Mouse (Mus musculus) hindbrain, embryonic 13.5 days (tissue): ENCODE measurements at regions not wholly inside any gene's neighbourhood (a gene's known extent, or its start where the extent isn't known, plus 50 kb on each side); places are given as distances from the start of the nearest gene placed in this dataset.

Experiments
- ATAC-seq: fragments of 200-750 bp; cut with Nextera tagmentation; 2 replicates; pipeline ENCODE4 v1.8.0; 2017; ENCODE audit warnings: moderate TSS enrichment; ENCODE audit not compliant: low FRiP score
- H3K27ac ChIP-seq: fragments of 300-500 bp; sonication (generic); 2 replicates; pipeline ENCODE4 v1.5.1; 2015; ENCODE audit warnings: inconsistent platforms, mild to moderate bottlenecking, moderate library complexity
- H3K27me3 ChIP-seq: fragments of 300-500 bp; sonication (generic); 2 replicates; pipeline ENCODE4 v1.6.1; 2015; ENCODE audit warnings: mild to moderate bottlenecking, inconsistent platforms
- H3K36me3 ChIP-seq: fragments of 300-500 bp; sonication (generic); 2 replicates; pipeline ENCODE4 v1.6.1; 2015; ENCODE audit warnings: mild to moderate bottlenecking, inconsistent platforms
- H3K4me1 ChIP-seq: fragments of 300-500 bp; sonication (generic); replicated peaks from 2 replicates; pipeline ENCODE4 v1.6.1; 2015; ENCODE audit warnings: inconsistent platforms
- H3K4me2 ChIP-seq: fragments of 300-500 bp; sonication (generic); 2 replicates; pipeline ENCODE4 v1.6.1; 2015; ENCODE audit warnings: inconsistent platforms, mild to moderate bottlenecking, moderate library complexity
- H3K4me3 ChIP-seq: fragments of 300-500 bp; sonication (generic); 2 replicates; pipeline ENCODE4 v1.5.1; 2015; ENCODE audit warnings: mild to moderate bottlenecking, inconsistent platforms
- H3K9ac ChIP-seq: fragments of 300-500 bp; sonication (generic); 2 replicates; pipeline ENCODE4 v1.6.1; 2015; ENCODE audit warnings: mild to moderate bottlenecking, inconsistent platforms
- H3K9me3 ChIP-seq: fragments of 300-500 bp; sonication (generic); 2 replicates; pipeline ENCODE4 v1.6.1; 2016; ENCODE audit warnings: inconsistent platforms
- WGBS: fragments of 180-500 bp; shearing (Covaris S2); methylation state at CpG from one replicate; pipeline ENCODE4 v1.1.7; 2015; 5-methylcytosine and 5-hydroxymethylcytosine counted together

DNA sequence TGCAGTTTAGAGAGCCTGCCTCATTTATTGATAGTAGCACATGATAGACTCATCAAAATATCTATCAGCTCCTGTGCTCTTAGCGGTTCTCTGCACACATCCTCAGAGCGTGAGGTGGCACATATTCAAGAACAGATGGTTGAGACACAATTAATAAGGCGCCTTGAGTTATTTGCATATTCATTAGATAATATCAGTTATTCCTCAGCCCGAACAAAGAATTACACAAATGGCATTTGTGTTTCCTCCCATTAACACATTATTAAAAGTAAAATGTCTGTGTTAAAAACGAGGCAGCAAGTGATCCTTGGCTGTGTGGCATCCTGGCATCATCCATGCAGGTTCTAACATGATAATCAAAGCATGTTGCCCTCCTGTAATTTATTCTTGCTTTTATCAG lies 243.0 kb downstream of the Dcdc2c start:
- Histone ChIP-seq H3K4me1 (0 out of 2 replicates have a peak, but pooled peaks cover 2% of the 10 kb centered on the region), H3K36me3 (no peaks in the 10 kb centered on the region), H3K9ac (no peak overlapping the region), H3K9me3 (no peaks in the 10 kb centered on the region), H3K4me2 (no peak overlapping the region), H3K4me3 (no peak overlapping the region), H3K27me3 (no peaks in the 10 kb centered on the region), H3K27ac (0 out of 2 replicates have a peak overlapping the region, but pooled peaks have one; percentile 42)
- WGBS: 44% methylated on average over 5 of the region's 5 CpGs
- ATAC-seq: no peak

DNA sequence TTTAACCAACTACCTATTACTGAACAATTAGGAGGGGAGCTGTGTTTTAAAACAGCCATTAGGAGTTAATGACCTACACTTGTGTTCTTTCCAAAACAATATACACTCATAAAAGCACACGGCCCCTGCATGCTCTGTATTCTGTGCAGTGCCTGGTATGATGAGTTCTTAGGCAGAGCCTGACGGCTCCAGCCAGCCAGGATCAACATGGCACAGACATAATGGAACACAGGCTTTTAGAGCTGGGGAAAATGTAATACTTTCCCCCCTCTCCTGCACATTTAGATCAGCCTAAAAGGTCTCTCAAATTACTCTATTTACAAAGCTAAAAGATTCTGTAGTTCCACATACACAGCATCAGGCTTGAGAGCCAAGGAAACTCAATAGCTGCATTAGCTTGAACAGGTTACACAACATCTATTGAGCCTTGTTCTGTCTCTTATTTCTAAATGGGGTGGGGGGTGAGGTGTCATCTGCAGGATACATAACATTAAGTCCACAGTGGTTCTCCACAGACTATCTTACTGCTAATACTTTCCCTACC lies 250.1 kb downstream of the Dcdc2c start:
- H3K9me3 ChIP-seq: no peaks in the 10 kb centered on the region

GRCm38 (mm10) chr12:28288376-28288896 lies 263.8 kb downstream of the Dcdc2c start:
- 74% methylated on average over 5 of the region's 5 CpGs for WGBS
- H3K4me2 ChIP-seq: no peak overlapping the region

More for the DNA sequence above, 250.1 kb downstream of the Dcdc2c start:
- no peaks in the 10 kb centered on the region for H3K27me3 ChIP-seq
- no peak for ATAC-seq
- H3K9ac ChIP-seq: no peak overlapping the region
- no peaks in the 10 kb centered on the region for H3K4me1 ChIP-seq
- H3K36me3 ChIP-seq: no peaks in the 10 kb centered on the region
- no peak overlapping the region for H3K4me3 ChIP-seq
- 55% methylated on average over 2 of the region's 2 CpGs for WGBS
- peak overlapping the region; percentile 46; the same call in 1 of the 2 replicates for H3K27ac ChIP-seq
- H3K4me2 ChIP-seq: no peak overlapping the region

DNA sequence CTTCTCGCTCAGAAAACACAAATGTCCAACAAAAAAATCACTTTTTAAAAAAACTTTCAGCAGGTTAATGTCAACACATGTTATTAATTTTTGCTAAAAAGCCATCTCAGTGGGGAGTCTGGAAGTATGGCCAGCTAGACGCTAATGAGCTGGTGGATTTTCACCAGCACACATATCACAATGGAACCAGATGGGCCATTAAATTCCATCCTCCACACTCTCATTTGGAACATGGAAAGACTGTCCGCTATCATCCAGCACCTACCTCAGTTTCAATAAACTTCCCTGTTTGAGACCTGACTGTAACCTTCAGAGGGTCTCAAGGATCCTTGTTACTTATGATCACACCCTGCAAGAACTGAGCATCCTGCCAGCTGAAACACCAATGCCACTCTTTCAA lies 296.7 kb downstream of the Dcdc2c start:
- Histone ChIP-seq H3K27ac (no peak overlapping the region), H3K4me1 (no peaks in the 10 kb centered on the region), H3K36me3 (no peaks in the 10 kb centered on the region), H3K27me3 (no peaks in the 10 kb centered on the region), H3K9me3 (peaks cover 3% of the 10 kb centered on the region; the same call in 1 of the 2 replicates), H3K4me3 (no peak overlapping the region), H3K4me2 (no peak overlapping the region), H3K9ac (no peak overlapping the region)
- WGBS: 63% methylated on average over 3 of the region's 3 CpGs
- no peak for ATAC-seq

More at GRCm38 (mm10) chr12:28288376-28288896, 263.8 kb downstream of the Dcdc2c start:
- H3K4me3 ChIP-seq: no peak overlapping the region
- H3K9me3 ChIP-seq: no peaks in the 10 kb centered on the region
- no peak overlapping the region for H3K9ac ChIP-seq
- H3K36me3 ChIP-seq: no peaks in the 10 kb centered on the region
- H3K27ac ChIP-seq: no peak overlapping the region
- H3K4me1 ChIP-seq: no peaks in the 10 kb centered on the region
- no peak for ATAC-seq
- no peaks in the 10 kb centered on the region for H3K27me3 ChIP-seq

GRCm38 (mm10) chr12:28250526-28250925 lies 301.7 kb downstream of the Dcdc2c start:
- ATAC-seq: no peak
- H3K9ac ChIP-seq: no peak overlapping the region
- no peaks in the 10 kb centered on the region for H3K36me3 ChIP-seq
- H3K4me1 ChIP-seq: no peaks in the 10 kb centered on the region
- no peaks in the 10 kb centered on the region for H3K9me3 ChIP-seq
- H3K4me3 ChIP-seq: no peak overlapping the region
- no peak overlapping the region for H3K4me2 ChIP-seq
- H3K27me3 ChIP-seq: no peaks in the 10 kb centered on the region
- no peak overlapping the region for H3K27ac ChIP-seq
- 78% methylated on average over 1 of the region's 1 CpGs for WGBS

- WGBS: 54% methylated on average over 3 of the region's 3 CpGs
- Histone ChIP-seq H3K9me3 (no peaks in the 10 kb centered on the region), H3K4me3 (no peak overlapping the region)
Measured at GRCm38 (mm10) chr12:28248749-28249148, 303.4 kb downstream of the Dcdc2c start.

DNA sequence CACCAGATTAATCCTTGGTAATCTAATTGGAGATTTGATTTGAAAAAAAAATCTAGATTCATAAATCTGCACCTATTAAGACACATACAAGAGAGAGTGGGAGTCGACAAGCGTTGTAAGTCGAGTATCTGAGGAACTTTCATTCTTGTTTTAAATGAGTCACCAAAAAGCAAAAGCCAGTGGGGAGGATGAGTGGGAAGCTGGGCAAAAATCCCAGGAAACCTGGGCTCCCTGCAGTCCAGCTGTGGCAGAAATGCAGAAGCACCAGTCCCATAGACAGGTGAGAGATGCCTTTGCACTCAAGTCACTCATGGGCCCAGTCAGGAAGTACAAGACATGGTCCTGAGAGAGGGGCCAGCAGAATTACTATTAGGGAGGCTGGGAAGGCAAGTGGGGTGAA lies 303.9 kb downstream of the Dcdc2c start:
- no peak overlapping the region for H3K9ac ChIP-seq
- no peaks in the 10 kb centered on the region for H3K27me3 ChIP-seq
- H3K4me1 ChIP-seq: no peaks in the 10 kb centered on the region
- H3K9me3 ChIP-seq: no peaks in the 10 kb centered on the region
- no peak overlapping the region for H3K27ac ChIP-seq
- WGBS: 97% methylated on average over 3 of the region's 3 CpGs
- no peak overlapping the region for H3K4me3 ChIP-seq
- no peak for ATAC-seq
- no peak overlapping the region for H3K4me2 ChIP-seq
- no peaks in the 10 kb centered on the region for H3K36me3 ChIP-seq

More at GRCm38 (mm10) chr12:28248749-28249148, 303.4 kb downstream of the Dcdc2c start:
- no peak for ATAC-seq
- Histone ChIP-seq H3K4me2 (no peak overlapping the region), H3K4me1 (no peaks in the 10 kb centered on the region), H3K9ac (no peak overlapping the region), H3K36me3 (no peaks in the 10 kb centered on the region), H3K27me3 (no peaks in the 10 kb centered on the region), H3K27ac (no peak overlapping the region)

- Histone ChIP-seq H3K4me3 (no peak overlapping the region), H3K9me3 (no peaks in the 10 kb centered on the region), H3K27ac (no peak overlapping the region), H3K4me2 (no peak overlapping the region), H3K9ac (no peak overlapping the region), H3K27me3 (no peaks in the 10 kb centered on the region), H3K4me1 (no peaks in the 10 kb centered on the region), H3K36me3 (no peaks in the 10 kb centered on the region)
- ATAC-seq: no peak
- WGBS: 89% methylated on average over 5 of the region's 5 CpGs
Measured at GRCm38 (mm10) chr12:28238016-28238415, 314.2 kb downstream of the Dcdc2c start.

DNA sequence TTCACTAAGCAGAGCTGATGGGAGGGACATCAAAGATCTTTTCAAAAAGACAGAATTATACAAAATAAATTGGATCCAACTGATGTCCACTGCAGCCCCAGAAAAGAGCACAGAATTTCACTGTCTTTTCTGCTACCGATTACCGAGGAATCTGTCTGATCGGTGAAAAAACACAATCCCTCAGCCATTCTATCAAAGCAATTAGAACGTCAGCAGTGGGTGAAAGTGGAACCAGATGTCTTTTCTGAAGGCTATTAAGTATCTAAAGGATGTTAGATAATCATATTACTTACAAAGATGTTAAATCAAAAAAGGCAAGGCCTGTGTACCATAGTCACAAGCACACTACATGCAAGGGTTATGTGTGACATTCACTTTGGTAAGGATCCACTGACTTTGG lies 315.2 kb downstream of the Dcdc2c start:
- H3K9me3 ChIP-seq: no peaks in the 10 kb centered on the region
- H3K4me3 ChIP-seq: no peak overlapping the region
- H3K27me3 ChIP-seq: no peaks in the 10 kb centered on the region
- ATAC-seq: no peak
- H3K9ac ChIP-seq: no peak overlapping the region
- no peaks in the 10 kb centered on the region for H3K4me1 ChIP-seq
- WGBS: 52% methylated on average over 4 of the region's 4 CpGs
- H3K27ac ChIP-seq: no peak overlapping the region
- no peak overlapping the region for H3K4me2 ChIP-seq
- H3K36me3 ChIP-seq: no peaks in the 10 kb centered on the region

DNA sequence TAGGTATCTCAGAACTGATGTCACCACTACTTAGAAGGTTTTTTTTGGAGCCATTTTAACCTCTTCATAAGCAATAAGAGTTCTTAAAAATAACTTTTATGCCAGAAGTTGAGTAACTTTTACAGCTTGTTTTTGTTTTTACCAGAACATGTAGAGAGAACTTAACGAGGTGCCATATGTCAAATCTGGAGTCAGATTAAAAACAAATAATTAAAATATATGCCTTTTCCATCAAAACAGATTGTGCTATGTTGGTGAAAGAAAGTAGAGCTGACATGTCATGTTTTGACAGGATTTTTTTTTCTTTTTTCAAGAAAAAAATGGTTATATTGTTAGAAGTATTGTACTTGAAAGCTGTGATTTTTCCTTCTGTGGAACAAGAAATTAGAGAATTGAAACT lies 349.4 kb downstream of the Dcdc2c start:
- ATAC-seq: no peak
- Histone ChIP-seq H3K4me1 (no peaks in the 10 kb centered on the region), H3K4me3 (no peak overlapping the region), H3K27me3 (no peaks in the 10 kb centered on the region), H3K9ac (no peak overlapping the region), H3K4me2 (no peak overlapping the region), H3K27ac (no peak overlapping the region), H3K36me3 (no peaks in the 10 kb centered on the region), H3K9me3 (no peaks in the 10 kb centered on the region)
- WGBS: 85% methylated on average over 1 of the region's 1 CpGs

GRCm38 (mm10) chr12:28186695-28187094 lies 365.5 kb downstream of the Dcdc2c start:
- Histone ChIP-seq H3K27ac (no peak overlapping the region), H3K4me1 (no peaks in the 10 kb centered on the region), H3K9me3 (peaks cover 11% of the 10 kb centered on the region), H3K36me3 (no peaks in the 10 kb centered on the region), H3K4me3 (no peak overlapping the region), H3K9ac (no peak overlapping the region), H3K27me3 (no peaks in the 10 kb centered on the region), H3K4me2 (no peak overlapping the region)
- no peak for ATAC-seq

- no peaks in the 10 kb centered on the region for H3K4me1 ChIP-seq
- H3K27me3 ChIP-seq: no peaks in the 10 kb centered on the region
- no peak for ATAC-seq
- WGBS: 77% methylated on average over 2 of the region's 2 CpGs
- H3K36me3 ChIP-seq: no peaks in the 10 kb centered on the region
- no peak overlapping the region for H3K4me3 ChIP-seq
- H3K9ac ChIP-seq: no peak overlapping the region
- no peak overlapping the region for H3K27ac ChIP-seq
- no peak overlapping the region for H3K4me2 ChIP-seq
- no peaks in the 10 kb centered on the region for H3K9me3 ChIP-seq
Measured at GRCm38 (mm10) chr12:28181265-28181664, 370.9 kb downstream of the Dcdc2c start.

GRCm38 (mm10) chr12:28176016-28176415 lies 376.2 kb downstream of the Dcdc2c start:
- H3K9me3 ChIP-seq: no peaks in the 10 kb centered on the region
- no peaks in the 10 kb centered on the region for H3K27me3 ChIP-seq
- H3K4me1 ChIP-seq: no peaks in the 10 kb centered on the region
- WGBS: 73% methylated on average over 3 of the region's 3 CpGs
- H3K27ac ChIP-seq: no peak overlapping the region
- H3K4me3 ChIP-seq: no peak overlapping the region
- no peak for ATAC-seq
- no peak overlapping the region for H3K4me2 ChIP-seq
- H3K9ac ChIP-seq: no peak overlapping the region
- H3K36me3 ChIP-seq: no peaks in the 10 kb centered on the region
